Mouse (Mus musculus): ENCODE results near the gene Spp1. TPM values are rescaled to one million over a fixed set of nuclear protein-coding genes. Genes with fewer than 3 reads are reported as not detected.
A peak's percentile ranks its signal among the peaks of the same experiment; 100 is the strongest.
"Not testable (repeated sequence)": the region's sequence is repeated elsewhere in the genome, so short reads cannot be mapped to it uniquely, and the experiment has no call there.

Spp1 gene
- total RNA-seq, 2 experiments from 2014 or later, result 0.19 to 0.41 TPM

DNA sequence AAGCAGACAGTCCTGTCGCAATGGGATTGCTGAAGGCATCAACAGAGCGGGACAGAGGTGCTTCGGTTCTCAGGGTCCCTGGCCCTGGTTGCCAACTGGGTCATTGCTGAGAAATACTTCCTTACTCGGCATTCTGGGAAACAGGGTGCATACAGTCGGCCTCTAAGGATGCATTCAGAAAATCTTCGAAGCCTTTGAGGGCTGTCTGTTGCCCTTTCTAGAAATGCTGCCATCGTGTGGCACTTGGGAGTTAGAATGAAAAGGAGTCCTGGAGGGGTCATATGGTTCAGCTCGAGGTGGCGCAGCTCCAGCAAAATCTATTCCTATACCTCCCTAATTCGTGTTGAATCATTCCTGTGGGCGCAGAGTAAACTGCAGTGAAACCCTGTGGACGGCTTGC, 2.0 kb upstream of the Spp1 start:
- DNase-seq, result peak; percentile 17 to 21
- intact Hi-C loops (cut with DNase I), result loop anchor here (1.0 kb wide), 1 partner anchor 88 kb away; no protein-coding TSS in a partner anchor

DNA sequence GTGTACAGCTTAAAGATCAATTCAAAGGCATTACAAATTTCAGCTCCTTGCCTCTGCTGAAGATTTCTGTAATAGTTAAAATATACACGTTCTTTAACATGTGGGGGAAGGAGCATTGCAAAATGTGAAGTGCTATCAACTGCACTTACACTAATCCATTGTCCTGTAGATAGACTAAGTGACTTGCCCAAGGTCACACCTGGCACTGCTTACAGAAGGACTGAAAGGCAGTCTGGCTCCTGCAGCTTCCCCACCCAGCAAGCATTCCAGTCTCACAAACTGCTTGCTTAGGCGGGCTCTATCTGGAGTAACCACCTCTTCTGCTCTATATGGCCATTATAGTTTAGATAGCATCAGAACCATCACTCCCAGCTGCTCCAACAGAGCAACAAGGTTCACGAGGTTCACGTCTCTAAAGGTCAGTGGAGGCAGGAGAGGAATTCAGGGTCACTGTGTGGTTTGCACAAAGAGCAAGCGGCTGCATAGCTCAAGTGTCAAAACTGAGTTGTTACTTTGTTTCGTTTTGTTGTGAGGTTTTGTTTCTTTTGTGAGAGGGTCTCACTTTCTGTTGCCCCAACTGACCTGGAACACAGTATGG, 851 bp upstream of the Spp1 start:
- intact Hi-C loops (cut with DNase I), result loop anchor here (1.0 kb wide), 1 partner anchor 89 kb away; no protein-coding TSS in a partner anchor
- no peak for DNase-seq

DNA sequence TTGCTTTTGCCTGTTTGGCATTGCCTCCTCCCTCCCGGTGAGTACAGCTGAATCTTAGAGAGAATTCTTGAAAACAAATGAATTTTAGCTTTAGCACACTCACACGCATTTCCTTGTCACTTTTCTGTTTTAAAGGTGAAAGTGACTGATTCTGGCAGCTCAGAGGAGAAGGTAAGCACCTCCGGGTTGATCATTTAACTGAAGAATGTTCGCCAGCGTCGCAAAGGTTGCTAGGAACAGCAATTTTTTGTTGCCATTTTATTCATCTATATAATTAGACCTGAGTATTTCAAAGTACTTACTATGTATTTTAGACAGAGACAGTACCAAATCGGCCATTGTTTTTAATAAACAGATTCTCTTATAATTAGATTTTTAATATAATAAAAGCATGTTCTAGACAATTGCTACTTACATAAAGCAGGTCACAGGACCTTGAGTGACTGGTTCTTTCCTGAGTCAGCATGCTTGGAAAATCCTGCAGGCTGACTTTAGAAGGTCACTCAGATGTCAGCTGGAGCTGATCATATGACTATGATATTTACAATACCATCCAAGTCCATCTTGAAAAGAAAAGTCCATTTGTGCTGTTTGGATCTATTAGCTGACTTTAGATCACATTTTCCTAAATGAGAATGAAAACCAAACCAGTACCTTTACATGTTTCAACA, 1.6 kb downstream of the Spp1 start:
- intact Hi-C loops (cut with DNase I), result no loop called here
- DNase-seq, result no peak

DNA sequence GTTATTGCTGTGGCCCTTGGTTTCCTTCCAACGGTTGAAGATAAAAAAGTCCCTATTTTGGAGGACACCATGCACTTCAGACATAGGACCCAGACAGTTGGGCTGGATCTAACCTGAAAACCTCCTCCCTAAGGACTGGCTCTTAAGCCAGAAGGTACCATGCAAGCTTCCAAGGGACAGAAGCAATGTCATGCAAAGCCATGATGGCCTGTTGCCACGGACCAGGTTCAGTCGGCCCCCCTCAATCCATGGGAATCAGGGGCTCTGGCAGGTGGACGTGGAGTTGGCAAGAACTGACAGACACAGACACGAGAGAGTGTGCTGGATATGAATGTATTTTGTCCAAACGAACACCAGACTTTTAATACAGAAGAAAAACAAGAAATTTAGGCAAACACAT, 7.5 kb downstream of the Spp1 start:
- intact Hi-C loops (cut with DNase I), result no loop called here
- no peak for DNase-seq

DNA sequence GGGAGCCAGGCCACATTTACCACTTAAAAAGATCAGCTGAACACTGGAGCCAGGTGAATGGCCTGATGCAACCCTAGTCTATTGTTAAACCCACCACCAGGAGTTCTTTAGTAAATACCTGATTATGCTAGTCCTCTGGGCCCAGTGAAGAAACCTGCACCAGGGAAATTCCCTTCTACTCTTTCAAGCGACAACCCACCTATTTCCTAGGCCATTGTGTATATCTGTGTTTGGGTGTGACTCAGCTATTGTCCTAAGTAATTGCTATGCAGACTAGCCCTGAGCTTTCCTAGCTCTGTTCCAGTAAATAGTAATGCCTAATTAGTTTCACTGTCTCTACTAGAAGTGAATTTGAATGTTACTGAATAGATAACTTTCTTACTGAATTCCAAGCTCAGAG, 7.9 kb downstream of the Spp1 start:
- DNase-seq, result no peak
- intact Hi-C loops (cut with DNase I), result no loop called here

DNA sequence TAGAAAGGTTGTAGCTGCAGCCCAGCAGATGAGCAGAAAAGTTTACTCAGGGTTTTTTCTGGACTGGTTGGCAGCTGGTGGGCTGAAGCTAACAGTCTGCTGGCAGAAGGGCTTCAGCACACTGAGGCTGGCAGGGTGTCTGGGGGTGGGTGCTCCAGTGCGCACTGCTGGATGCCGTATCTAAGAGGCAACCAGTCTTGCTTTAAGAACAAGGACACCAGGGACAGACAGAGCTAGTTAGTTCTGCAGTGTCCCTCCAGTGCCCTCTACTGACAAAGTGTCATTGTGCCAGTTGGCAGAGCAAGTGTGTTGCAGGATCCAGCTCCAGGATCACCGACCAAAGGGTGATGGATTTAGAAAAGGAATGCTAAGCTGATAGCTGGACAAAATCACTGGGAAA, 11.2 kb downstream of the Spp1 start:
- intact Hi-C loops (cut with DNase I), result loop anchor here (1.0 to 5.0 kb wide), 2 partner anchors 101 to 229 kb away; no protein-coding TSS in a partner anchor

DNA sequence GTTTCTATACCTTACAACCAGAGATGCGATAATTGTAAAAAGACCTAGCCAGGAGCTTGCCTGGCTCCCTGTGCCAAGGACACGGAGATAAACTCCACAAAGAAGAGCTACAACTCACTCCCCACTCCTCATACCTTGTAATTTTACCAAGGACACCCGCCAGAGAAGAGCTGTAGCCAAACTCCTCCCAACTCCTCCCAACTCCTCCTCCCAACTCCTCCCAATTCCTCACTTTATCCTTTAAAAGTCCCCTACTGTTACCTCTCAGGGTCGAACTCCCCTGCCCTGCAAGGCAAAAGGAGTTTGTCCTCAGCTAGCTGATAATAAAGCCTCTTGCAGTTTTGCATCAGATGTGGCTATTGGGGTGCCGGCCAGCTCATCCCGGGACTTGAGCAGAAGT, 13.4 kb downstream of the Spp1 start:
- intact Hi-C loops (cut with DNase I), result loop anchor here (5.0 kb wide), 1 partner anchor 231 kb away; no protein-coding TSS in a partner anchor

More for the DNA sequence above, 11.2 kb downstream of the Spp1 start:
- peak; percentile 48 to 67 for DNase-seq

DNA sequence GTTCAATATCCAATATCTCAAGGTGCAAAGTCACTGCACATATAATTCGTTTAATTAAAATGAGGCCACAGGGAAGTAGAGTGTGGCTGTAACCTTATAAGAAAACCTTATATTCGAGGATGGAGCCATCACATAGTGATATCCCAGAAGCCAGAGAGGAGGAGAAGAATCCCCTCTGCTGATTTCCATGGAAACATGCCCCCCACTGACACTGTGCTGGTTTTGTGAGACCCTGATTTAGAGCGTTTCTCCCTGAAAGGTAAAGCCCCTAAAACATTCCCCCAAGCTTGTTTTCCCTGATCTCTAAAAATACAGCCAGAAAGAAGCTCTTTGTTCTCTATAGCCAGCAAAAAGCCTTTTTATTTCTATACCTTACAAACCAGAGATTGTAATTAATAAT, 14.6 kb downstream of the Spp1 start:
- no peak for DNase-seq
- intact Hi-C loops (cut with DNase I), result loop anchor here (5.0 kb wide), 1 partner anchor 232 kb away; no protein-coding TSS in a partner anchor

More for the DNA sequence above, 13.4 kb downstream of the Spp1 start:
- not testable (repeated sequence) for DNase-seq

DNA sequence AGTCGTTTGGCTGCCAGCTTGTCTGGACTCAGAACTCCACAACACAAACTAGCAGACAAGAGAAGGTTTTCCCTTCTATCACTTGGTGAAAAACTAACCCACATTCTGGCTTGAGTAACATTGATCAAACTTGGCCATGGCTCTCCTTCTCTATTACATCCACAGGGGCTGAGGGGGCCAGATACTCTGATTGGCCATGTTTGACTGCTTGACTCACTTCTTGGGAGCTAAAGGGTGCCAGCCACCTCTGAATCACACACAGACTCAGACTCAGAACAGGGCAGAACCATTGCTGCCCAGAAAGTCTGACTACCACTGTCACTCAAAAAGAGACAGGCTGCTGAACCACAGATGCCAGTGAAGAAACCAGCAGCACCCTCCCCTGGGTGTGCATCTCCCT, 18.2 kb downstream of the Spp1 start:
- intact Hi-C loops (cut with DNase I), result no loop called here
- no peak for DNase-seq

DNA sequence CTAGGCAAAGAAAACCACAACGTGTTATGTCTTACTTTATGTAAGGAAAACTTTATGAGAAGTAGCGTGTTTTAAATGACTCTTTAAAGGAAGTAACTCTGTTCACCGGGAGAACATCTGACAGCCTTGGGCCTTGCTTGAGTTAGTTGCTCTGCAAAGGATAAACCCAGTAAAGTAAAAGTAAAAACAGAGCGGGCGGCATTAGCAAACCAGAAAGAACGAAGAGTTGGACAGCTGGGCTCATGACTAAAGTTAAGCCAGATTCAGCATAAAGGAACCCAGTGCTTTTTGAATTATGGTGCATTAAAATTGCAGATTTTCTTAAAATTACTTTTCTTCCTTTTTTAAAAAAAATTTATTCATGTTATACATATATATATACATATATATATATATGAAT, 19.6 kb downstream of the Spp1 start:
- DNase-seq, result no peak
- intact Hi-C loops (cut with DNase I), result no loop called here

DNA sequence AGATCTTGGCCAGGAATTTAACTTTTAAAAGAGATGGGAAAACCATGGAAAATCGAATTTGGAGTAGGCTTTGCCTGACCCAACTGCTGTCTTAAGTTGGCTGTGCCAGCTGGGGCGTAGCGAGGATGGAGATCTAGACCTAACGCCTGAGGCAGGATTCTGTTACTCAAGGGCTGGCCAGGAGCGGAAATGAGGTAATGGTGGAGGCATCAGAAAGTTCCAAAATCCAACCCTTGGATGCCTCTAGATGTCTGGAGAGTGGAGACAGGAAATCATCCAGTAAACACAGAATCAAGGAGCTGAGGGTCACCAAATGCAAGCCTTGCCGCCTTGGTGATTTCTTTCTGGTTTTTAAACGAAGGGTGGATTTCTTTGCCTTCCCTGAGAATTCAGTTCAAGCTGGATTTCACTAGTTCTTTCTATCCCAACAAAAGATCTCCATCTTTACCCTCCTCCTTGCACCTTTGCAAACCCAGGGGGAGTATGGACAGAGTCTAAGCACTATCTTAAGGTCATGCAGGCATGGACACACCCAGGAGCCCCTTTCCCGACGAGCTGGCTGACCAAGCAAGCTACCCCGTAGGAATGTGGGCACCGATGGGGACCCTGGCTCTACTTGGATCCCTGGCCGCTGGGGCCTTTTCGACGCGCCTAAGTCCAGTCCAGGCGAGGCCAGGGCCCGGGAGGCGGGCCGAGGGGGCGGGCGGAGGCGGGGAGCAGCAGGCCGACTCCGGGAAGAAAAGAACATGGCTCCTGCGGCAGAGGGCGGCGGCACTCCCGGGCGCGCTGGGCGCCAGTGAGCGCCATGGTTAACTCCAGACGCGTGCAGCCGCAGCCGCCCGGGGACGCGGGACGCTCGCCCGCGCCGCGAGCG, 24.2 kb downstream of the Spp1 start, which contains the start of gene Pkd2:
TSS of gene Pkd2 (plus strand) at position 619 of the 874 bp plus-strand sequence.
- intact Hi-C loops (cut with DNase I), result no loop called here
- DNase-seq, result peak; percentile 85 to 87

DNA sequence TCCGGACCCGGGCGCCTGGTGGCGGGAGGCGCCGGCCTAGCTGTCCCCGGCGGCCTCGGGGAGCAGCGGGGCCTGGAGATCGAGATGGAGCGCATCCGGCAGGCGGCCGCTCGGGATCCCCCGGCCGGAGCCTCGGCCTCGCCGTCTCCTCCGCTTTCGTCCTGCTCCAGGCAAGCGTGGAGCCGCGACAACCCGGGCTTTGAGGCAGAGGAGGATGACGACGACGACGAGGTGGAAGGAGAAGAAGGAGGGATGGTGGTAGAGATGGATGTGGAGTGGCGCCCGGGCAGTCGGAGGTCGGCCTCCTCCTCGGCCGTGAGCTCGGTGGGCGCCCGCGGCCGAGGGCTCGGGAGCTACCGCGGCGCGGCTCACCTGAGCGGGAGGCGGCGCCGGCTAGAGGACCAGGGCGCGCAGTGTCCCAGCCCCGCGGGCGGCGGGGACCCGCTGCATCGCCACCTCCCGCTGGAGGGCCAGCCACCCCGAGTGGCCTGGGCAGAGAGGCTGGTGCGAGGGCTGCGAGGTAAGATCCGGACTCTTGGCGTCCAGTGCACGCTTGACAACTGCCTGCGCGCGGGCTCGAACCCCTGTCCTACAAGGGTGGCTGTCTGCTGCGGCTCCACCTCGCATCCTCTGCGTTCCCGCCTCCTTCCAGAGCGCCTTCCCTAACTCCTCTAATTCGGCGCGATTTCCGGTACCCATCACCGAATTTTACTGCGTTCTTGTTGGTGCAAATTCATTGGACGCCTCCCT, 25.0 kb downstream of the Spp1 start:
- intact Hi-C loops (cut with DNase I), result no loop called here

DNA sequence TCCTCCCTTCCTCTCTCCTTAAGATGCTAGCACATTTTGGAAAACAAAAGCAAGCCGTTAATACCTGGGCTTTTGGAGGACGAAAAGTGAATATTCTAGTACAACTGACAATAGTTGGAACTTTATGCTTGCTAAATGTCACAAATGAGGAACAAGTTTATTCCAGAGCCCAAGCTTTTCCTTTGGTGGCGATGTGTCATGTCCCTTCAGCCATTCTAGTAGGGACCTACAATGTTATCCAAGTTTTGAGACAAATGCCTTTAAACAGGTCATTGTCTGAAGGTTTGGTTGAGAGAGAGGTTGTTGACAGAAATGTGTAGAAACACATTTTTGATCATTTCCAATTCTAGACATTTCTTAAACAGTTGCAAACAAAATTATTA, 25.5 kb downstream of the Spp1 start:
- intact Hi-C loops (cut with DNase I), result no loop called here
- peak; percentile 16 to 18 for DNase-seq

More for the DNA sequence above, 25.0 kb downstream of the Spp1 start:
- DNase-seq, result peak; percentile 59 to 61

DNA sequence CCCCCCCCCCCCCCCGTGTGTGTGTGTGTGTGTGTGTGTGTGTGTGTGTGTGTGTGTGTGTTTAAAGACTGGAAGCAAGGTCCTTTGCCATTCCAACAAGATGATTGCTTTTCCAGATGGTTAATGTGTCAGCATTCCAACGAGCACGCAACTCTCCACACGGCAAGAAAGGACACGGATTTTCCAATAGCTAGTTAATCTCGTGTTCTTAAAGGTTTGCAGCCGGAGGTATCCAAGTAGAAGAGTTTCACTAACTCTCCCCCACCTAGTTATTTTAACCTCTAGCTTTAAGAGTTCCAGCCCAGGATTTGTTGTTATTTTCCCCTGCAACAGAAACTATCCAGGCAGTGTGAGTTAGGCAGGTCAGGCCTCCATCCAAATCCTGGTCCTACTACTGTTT, 25.9 kb downstream of the Spp1 start:
- peak in 1 of 2 experiments; percentile 29 for DNase-seq
- intact Hi-C loops (cut with DNase I), result no loop called here

DNA sequence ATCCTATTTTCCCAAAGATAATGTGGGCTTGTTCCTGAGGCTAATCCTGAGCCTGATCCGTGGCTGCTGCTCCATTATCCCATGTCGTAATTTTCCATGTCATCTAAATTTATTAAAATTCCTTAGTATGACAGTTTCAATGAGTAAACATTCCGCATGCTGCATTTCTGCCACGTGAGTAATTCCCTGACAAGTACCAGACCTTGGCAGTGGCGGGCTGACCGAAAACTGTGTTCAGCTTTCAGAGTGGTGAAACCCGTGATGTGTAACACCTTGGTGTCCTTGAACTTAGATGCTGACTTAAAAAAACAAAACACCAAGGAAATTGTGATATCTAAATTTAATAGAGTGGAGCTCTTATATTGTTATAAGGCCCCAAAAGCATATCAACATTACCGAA, 30.4 kb downstream of the Spp1 start:
- no peak for DNase-seq
- intact Hi-C loops (cut with DNase I), result no loop called here

DNA sequence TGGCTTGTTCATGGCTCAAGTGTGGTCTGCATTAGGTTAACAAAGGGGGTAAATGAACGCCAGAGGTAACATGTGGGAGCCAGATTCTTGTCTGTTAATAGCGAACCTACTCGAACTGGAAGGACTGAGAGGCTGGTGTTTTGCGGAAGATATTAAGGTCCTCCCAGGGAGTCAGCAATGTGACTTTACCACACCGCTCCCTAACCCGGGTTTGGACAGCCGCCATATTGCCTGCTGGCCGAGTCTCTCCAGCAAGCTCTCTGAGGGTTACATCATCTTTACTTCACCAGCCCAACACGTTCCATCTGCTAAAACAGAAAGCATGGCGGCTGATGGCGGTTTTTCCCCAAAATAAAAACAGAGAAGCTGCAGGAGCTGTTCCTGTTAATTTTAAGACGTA, 30.8 kb downstream of the Spp1 start:
- DNase-seq, result peak; percentile 75 to 79
- intact Hi-C loops (cut with DNase I), result no loop called here

DNA sequence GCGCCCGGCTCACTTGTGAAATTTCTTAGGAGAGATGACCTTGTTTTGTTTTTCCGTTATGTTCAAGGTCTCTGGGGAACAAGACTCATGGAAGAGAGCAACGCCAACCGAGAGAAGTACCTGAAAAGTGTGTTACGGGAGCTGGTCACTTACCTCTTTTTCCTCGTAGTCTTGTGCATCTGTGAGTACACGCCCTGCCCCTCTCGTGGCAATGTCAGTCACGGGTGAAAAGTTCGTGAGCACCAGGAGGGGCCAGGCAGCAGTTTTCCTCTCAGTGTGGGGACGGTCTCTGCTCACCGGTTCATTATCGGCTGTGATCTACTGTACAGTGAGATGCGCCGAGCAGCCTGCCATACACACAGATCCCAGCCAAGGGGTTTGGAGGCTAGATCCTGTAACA, 31.9 kb downstream of the Spp1 start:
- intact Hi-C loops (cut with DNase I), result no loop called here
- DNase-seq, result no peak

DNA sequence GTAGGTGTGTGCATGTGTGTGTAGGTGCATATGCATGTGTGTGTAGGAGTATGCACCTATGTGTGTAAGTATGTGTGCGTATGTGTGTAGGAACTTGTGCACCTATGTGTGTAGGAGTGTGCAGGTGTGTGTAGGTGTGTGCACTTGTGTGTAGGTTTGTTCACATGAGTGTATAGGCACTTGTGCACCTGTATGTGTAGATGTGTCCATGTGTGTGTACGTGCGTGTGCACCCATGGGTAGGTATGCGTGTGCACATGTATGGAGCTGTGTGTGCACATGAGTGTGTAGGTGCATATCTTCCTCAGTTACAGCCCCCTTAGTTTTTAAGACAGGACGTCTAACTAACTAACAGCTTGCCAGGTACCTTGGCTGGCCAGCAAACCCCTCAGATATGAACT, 33.7 kb downstream of the Spp1 start:
- no peak for DNase-seq
- intact Hi-C loops (cut with DNase I), result no loop called here

DNA sequence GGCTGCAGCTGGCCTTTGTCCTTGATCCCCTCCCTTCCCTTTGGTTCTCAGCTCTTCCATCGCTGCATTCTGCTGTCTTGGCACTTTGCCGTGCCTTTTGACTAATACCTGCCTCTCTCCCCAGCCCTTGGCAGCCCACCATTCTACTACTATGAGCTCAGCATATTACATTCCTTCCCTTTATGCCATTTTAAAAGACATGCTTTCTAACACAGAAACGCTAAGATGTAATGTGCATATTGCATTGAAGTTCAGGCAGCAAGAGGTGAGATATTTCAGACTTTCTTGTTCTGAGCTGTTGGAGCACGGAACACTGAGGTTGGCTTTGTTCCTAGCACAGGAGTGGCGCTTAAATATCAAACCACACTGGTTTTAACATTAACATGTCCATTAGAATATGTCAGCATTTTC, 36.1 kb downstream of the Spp1 start:
- DNase-seq, result no peak
- intact Hi-C loops (cut with DNase I), result no loop called here

DNA sequence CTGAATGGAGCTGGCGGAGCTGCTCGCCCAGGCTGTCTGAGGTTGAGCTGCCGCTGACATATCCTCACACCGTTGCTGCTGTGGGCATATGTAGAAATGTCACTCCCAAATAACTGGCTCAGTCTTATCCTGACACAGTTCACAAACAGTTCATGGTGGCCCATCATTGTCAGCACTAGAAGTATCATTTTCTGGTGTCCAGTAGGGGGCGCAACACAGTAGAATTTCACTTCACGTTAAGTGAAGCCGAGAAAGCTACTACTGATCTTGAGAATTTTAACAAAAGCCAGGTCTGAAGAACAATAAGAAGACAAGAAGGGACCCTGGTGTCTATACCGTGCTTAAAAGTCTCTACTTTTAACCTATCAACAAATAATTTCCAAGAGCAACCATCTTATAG, 37.5 kb downstream of the Spp1 start:
- peak; percentile 14 for DNase-seq
- intact Hi-C loops (cut with DNase I), result no loop called here

All from heart, postnatal 14 days (tissue).